ENCODE assay signal across 8 mouse cellular contexts in the genomic region with DNA sequence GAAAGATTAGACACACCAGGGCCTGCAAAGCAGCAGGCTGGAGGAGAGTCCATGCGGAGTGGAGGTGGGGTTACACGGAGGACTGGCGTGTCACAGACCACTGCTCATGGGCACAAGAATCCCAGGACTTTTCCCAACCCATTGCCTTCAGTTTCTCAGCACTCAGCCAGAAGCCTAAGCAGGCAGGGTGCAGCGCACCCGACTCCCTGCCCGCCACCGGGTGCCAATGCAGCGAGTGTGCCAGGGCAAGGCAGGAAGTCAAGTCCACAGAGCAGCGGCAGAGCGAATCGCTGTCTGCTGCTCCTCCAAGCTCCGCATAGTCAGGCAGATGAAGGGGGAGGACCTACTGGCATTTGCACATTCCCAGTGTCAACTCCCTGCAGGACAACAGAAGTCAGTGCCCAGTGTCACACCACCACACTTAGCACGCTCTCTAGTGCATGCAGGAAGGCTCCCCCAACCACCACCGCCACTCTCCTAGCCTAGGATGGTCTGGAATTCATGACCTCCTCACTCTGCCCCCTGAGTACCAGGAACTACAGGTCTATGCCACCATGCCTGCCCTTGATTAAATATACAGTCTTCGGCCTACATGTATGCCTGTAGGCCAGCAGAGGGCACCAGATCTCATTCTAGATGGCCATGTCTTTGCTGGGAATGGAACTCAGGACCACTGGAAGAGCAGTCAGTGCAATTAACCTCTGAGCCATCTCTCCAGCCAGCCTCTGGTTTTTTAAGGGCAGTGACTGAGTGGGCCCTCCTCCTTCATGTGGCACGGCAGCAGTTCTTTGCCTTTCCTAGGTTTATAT. TPM values are rescaled to one million over a fixed set of nuclear protein-coding genes. Genes with fewer than 3 reads are reported as not detected.
DNase-seq lines count a peak whose midpoint lies in the region; ATAC-seq and TF ChIP-seq lines count a peak whose summit lies in the region.

No protein-coding gene starts in this region.

- peak; percentile 72 for TF ChIP-seq RAD21 in CH12.LX (IDR thresholded peaks at IDR 0.05; ENCODE audit: low read depth, low read length)

- in situ Hi-C loops in CH12.LX (cut with MboI; ENCODE audit: low pct_ligation_motif_present, low pct_unique_long_range_greater_than_20kb, low sequenced_read_pairs): no loop called here

- no peak for TF ChIP-seq POLR2A in CH12.LX (IDR thresholded peaks at IDR 0.05; ENCODE audit: low read depth, low read length)

- no peak for TF ChIP-seq EP300 in CH12.LX (IDR thresholded peaks at IDR 0.05; ENCODE audit: low read length)

- WGBS in hindbrain, embryonic 10.5 days: 40% methylated on average over 16 of the region's 16 CpGs
- WGBS in hindbrain, embryonic 12.5 days: 43% methylated on average over 16 of the region's 16 CpGs
- WGBS in forebrain, embryonic 16.5 days: 44% methylated on average over 16 of the region's 16 CpGs

- peak; percentile 81 to 91 for TF ChIP-seq CTCF in CH12.LX (conservative IDR thresholded peaks at IDR 0.05 in 1 of 2, IDR thresholded peaks at IDR 0.05 in 1 of 2; ENCODE audit: low read depth in 2 of 2, low read length in 2 of 2)

- peaks cover 11% of the 10 kb centered on the region for H3K27me3 ChIP-seq in hindbrain, embryonic 10.5 days (ENCODE audit: insufficient read depth, poor library complexity, severe bottlenecking)
- H3K27me3 ChIP-seq in hindbrain, embryonic 12.5 days: peaks cover 16% of the 10 kb centered on the region
- peaks cover 89% of the 10 kb centered on the region for H3K27me3 ChIP-seq in CH12.LX (replicated peaks)
- peaks cover 2% of the 10 kb centered on the region; the same call in 1 of the 2 replicates for H3K27me3 ChIP-seq in forebrain, embryonic 16.5 days (replicated peaks; ENCODE audit: control insufficient read depth, insufficient read depth, low read length)

- no peak overlapping the region for H3K4me3 ChIP-seq in hindbrain, embryonic 10.5 days
- H3K4me3 ChIP-seq in hindbrain, embryonic 12.5 days: no peak overlapping the region
- no peak overlapping the region for H3K4me3 ChIP-seq in CH12.LX (replicated peaks in 1 of 3; ENCODE audit: low read depth in 2 of 3, low read length in 2 of 3, poor library complexity in 1 of 3)
- no peak overlapping the region for H3K4me3 ChIP-seq in forebrain, embryonic 16.5 days (replicated peaks; ENCODE audit: low read length)

- DNase-seq in hindbrain, embryonic 10.5 days (ENCODE audit: low spot score): peak; percentile 60
- peak; percentile 75 for DNase-seq in CH12.LX (ENCODE audit: extremely low read depth)
- DNase-seq in adrenal gland, postnatal 25 days: peak; percentile 47
- peak; percentile 66 to 76 for DNase-seq in kidney, postnatal 25 days
- DNase-seq in neural tube, embryonic 10.5 days (ENCODE audit: extremely low spot score, low spot score): peak; percentile 55
- DNase-seq in ovary, postnatal 10 days (ENCODE audit: low spot score): no peak

- dilution Hi-C loops in CH12.LX (cut with MboI; ENCODE audit: extremely low pct_ligation_motif_present, extremely low pct_unique_long_range_greater_than_20kb, low sequenced_read_pairs): no loop called here

- no peaks in the 10 kb centered on the region for H3K36me3 ChIP-seq in hindbrain, embryonic 10.5 days
- H3K36me3 ChIP-seq in hindbrain, embryonic 12.5 days: no peaks in the 10 kb centered on the region
- H3K36me3 ChIP-seq in CH12.LX (replicated peaks in 1 of 2; ENCODE audit: control insufficient read depth in 1 of 2, insufficient read depth in 1 of 2, low read length in 1 of 2): no peaks in the 10 kb centered on the region
- H3K36me3 ChIP-seq in forebrain, embryonic 16.5 days (ENCODE audit: control insufficient read depth, insufficient read depth): no peaks in the 10 kb centered on the region

- peaks cover 35% of the 10 kb centered on the region for H3K4me1 ChIP-seq in hindbrain, embryonic 10.5 days (replicated peaks)
- peaks cover 7% of the 10 kb centered on the region for H3K4me1 ChIP-seq in hindbrain, embryonic 12.5 days
- peaks cover 8 to 11% of the 10 kb centered on the region in 2 experiments for H3K4me1 ChIP-seq in CH12.LX (ENCODE audit: control insufficient read depth in 1 of 2, insufficient read depth in 2 of 2)
- H3K4me1 ChIP-seq in forebrain, embryonic 16.5 days (replicated peaks; ENCODE audit: control insufficient read depth, insufficient read depth, low read length): peaks cover 4% of the 10 kb centered on the region

- H3K9me3 ChIP-seq in hindbrain, embryonic 10.5 days: no peaks in the 10 kb centered on the region
- no peaks in the 10 kb centered on the region for H3K9me3 ChIP-seq in hindbrain, embryonic 12.5 days (replicated peaks)
- H3K9me3 ChIP-seq in CH12.LX (replicated peaks; ENCODE audit: low read length): peaks cover 2% of the 10 kb centered on the region
- no peaks in the 10 kb centered on the region for H3K9me3 ChIP-seq in forebrain, embryonic 16.5 days (ENCODE audit: control insufficient read depth, low read length)

- no peaks in the 10 kb centered on the region for H3K79me2 ChIP-seq in CH12.LX (replicated peaks; ENCODE audit: control insufficient read depth, extremely low read depth, insufficient read depth, poor library complexity, severe bottlenecking)

- no peak overlapping the region for H3K9ac ChIP-seq in hindbrain, embryonic 12.5 days
- no peak overlapping the region for H3K9ac ChIP-seq in CH12.LX (ENCODE audit: insufficient read depth, low read depth)
- H3K9ac ChIP-seq in forebrain, embryonic 16.5 days (replicated peaks; ENCODE audit: low read depth, low read length): no peak overlapping the region

- no peak overlapping the region for H3K27ac ChIP-seq in hindbrain, embryonic 10.5 days
- H3K27ac ChIP-seq in hindbrain, embryonic 12.5 days: no peak overlapping the region
- H3K27ac ChIP-seq in CH12.LX (ENCODE audit: insufficient read depth, low read depth): no peak overlapping the region
- H3K27ac ChIP-seq in forebrain, embryonic 16.5 days (ENCODE audit: low read length): no peak overlapping the region

- no peak for ATAC-seq in hindbrain, embryonic 12.5 days (ENCODE audit: low FRiP score)
- 0 out of 2 replicates have a peak, but pooled peaks have one; percentile 43 for ATAC-seq in forebrain, embryonic 16.5 days

- no peak overlapping the region for H3K4me2 ChIP-seq in hindbrain, embryonic 12.5 days (replicated peaks)
- no peak overlapping the region for H3K4me2 ChIP-seq in CH12.LX (ENCODE audit: insufficient read depth, low read depth, poor library complexity, severe bottlenecking)
- H3K4me2 ChIP-seq in forebrain, embryonic 16.5 days (ENCODE audit: low read length): no peak overlapping the region

TF ChIP-seq in CH12.LX, 34 proteins besides CTCF, POLR2A, EP300 and RAD21 (continues in another document):
- TF ChIP-seq JUN (IDR thresholded peaks at IDR 0.05; ENCODE audit: insufficient read depth, low read depth, low read length) (no peak), RCOR1 (conservative IDR thresholded peaks at IDR 0.05; ENCODE audit: low read depth, low read length) (no peak), ZC3H11A (IDR thresholded peaks at IDR 0.05; ENCODE audit: low read depth, low read length) (0 out of 2 replicates have a peak, but pooled peaks have one; percentile 10), ETS1 (conservative IDR thresholded peaks at IDR 0.05; ENCODE audit: low read depth, low read length) (no peak), BHLHE40 (IDR thresholded peaks at IDR 0.05; ENCODE audit: low read depth, low read length) (no peak)

RNA-seq across cellular contexts. Expression of gene Card14, which starts 2.5 kb away (rescaled TPM):
- 0.04 TPM in 1 of 2 replicates, not detected in the other for polyA plus RNA-seq in hindbrain, embryonic 10.5 days (2016; fragmentation: Nextera tagmentation; extraction: Ambion mirVana)
- 0.07 and 0.27 TPM in 2 replicates for polyA plus RNA-seq in hindbrain, embryonic 12.5 days (2016; fragmentation: Nextera tagmentation; extraction: Ambion mirVana)
- 0.63 and 1.1 TPM in 2 replicates for total RNA-seq in CH12.LX (2012; rRNA removed)
- total RNA-seq in CH12.LX (2014; rRNA removed): not detected in 2 replicates
- polyA plus RNA-seq in CH12.LX (2012; ENCODE audit: insufficient read length, low read depth): 0.16 TPM in 1 of 2 replicates, not detected in the other
- total RNA-seq in adrenal gland, postnatal 25 days (2021): 0.30 and 0.38 TPM in 2 replicates
- 0.13 and 0.40 TPM in 2 replicates for polyA plus RNA-seq in forebrain, embryonic 16.5 days (2015; fragmentation: Nextera tagmentation; extraction: Ambion mirVana)

RNA-seq across cellular contexts. Expression of gene Eif4a3, which starts 5.2 kb away (rescaled TPM):
- polyA plus RNA-seq in hindbrain, embryonic 10.5 days (2016; fragmentation: Nextera tagmentation; extraction: Ambion mirVana): 458 and 477 TPM in 2 replicates
- 291 and 294 TPM in 2 replicates for polyA plus RNA-seq in hindbrain, embryonic 12.5 days (2016; fragmentation: Nextera tagmentation; extraction: Ambion mirVana)
- total RNA-seq in CH12.LX (2012; rRNA removed): 402 and 538 TPM in 2 replicates
- total RNA-seq in CH12.LX (2014; rRNA removed): 400 and 449 TPM in 2 replicates
- polyA plus RNA-seq in CH12.LX (2012; ENCODE audit: insufficient read length, low read depth): 554 and 605 TPM in 2 replicates
- total RNA-seq in adrenal gland, postnatal 25 days (2021): 121 and 129 TPM in 2 replicates
- polyA plus RNA-seq in forebrain, embryonic 16.5 days (2015; fragmentation: Nextera tagmentation; extraction: Ambion mirVana): 271 and 273 TPM in 2 replicates

RNA-seq across cellular contexts. Expression of gene Gaa, which starts 37.4 kb away (rescaled TPM):
- polyA plus RNA-seq in hindbrain, embryonic 10.5 days (2016; fragmentation: Nextera tagmentation; extraction: Ambion mirVana): 28.3 and 35.5 TPM in 2 replicates
- 49.3 and 52.4 TPM in 2 replicates for polyA plus RNA-seq in hindbrain, embryonic 12.5 days (2016; fragmentation: Nextera tagmentation; extraction: Ambion mirVana)
- total RNA-seq in CH12.LX (2012; rRNA removed) (80.8 and 105 TPM in 2 replicates), CH12.LX (2014; rRNA removed) (19.6 and 19.8 TPM in 2 replicates)
- polyA plus RNA-seq in CH12.LX (2012; ENCODE audit: insufficient read length, low read depth): 91.0 and 93.2 TPM in 2 replicates
- total RNA-seq in adrenal gland, postnatal 25 days (2021): 101 and 102 TPM in 2 replicates
- 59.8 and 69.7 TPM in 2 replicates for polyA plus RNA-seq in forebrain, embryonic 16.5 days (2015; fragmentation: Nextera tagmentation; extraction: Ambion mirVana)

RNA-seq across cellular contexts. Expression of gene Sgsh, which starts 50.2 kb away (rescaled TPM):
- polyA plus RNA-seq in hindbrain, embryonic 10.5 days (2016; fragmentation: Nextera tagmentation; extraction: Ambion mirVana): 6.8 and 7.1 TPM in 2 replicates
- 4.4 and 4.6 TPM in 2 replicates for polyA plus RNA-seq in hindbrain, embryonic 12.5 days (2016; fragmentation: Nextera tagmentation; extraction: Ambion mirVana)
- total RNA-seq in CH12.LX (2012; rRNA removed) (9.6 and 10.6 TPM in 2 replicates), CH12.LX (2014; rRNA removed) (3.2 and 3.9 TPM in 2 replicates)
- polyA plus RNA-seq in CH12.LX (2012; ENCODE audit: insufficient read length, low read depth): 5.9 and 12.2 TPM in 2 replicates
- total RNA-seq in adrenal gland, postnatal 25 days (2021): 21.6 and 26.9 TPM in 2 replicates
- 3.7 and 4.0 TPM in 2 replicates for polyA plus RNA-seq in forebrain, embryonic 16.5 days (2015; fragmentation: Nextera tagmentation; extraction: Ambion mirVana)

RNA-seq across cellular contexts. Expression of gene Slc26a11, which starts 50.2 kb away (rescaled TPM):
- 6.1 and 7.8 TPM in 2 replicates for polyA plus RNA-seq in hindbrain, embryonic 10.5 days (2016; fragmentation: Nextera tagmentation; extraction: Ambion mirVana)
- polyA plus RNA-seq in hindbrain, embryonic 12.5 days (2016; fragmentation: Nextera tagmentation; extraction: Ambion mirVana): 5.3 and 6.0 TPM in 2 replicates
- total RNA-seq in CH12.LX (2012; rRNA removed) (2.7 and 3.3 TPM in 2 replicates), CH12.LX (2014; rRNA removed) (1.4 and 1.9 TPM in 2 replicates)
- 1.6 and 2.6 TPM in 2 replicates for polyA plus RNA-seq in CH12.LX (2012; ENCODE audit: insufficient read length, low read depth)
- total RNA-seq in adrenal gland, postnatal 25 days (2021): 9.5 and 13.1 TPM in 2 replicates
- polyA plus RNA-seq in forebrain, embryonic 16.5 days (2015; fragmentation: Nextera tagmentation; extraction: Ambion mirVana): 3.3 and 3.7 TPM in 2 replicates
